Mouse (Mus musculus) T-helper 2 cell (primary cell): ENCODE data around the gene Dst.

ENCODE experiments used
- in situ Hi-C: fragments of 300-600 bp; cut with MboI, MseI; formaldehyde crosslinking; loops from one replicate; pipeline ENCODE4 v1.15.1; 2025; ENCODE audit warnings: high pct_unique_total_duplicates

The Dst gene

GRCm38 (mm10) chr1:34023154-34023553 lies 115.1 kb downstream of the Dst start:
- in situ Hi-C loops, result no loop called here

GRCm38 (mm10) chr1:34025879-34026278 lies 117.9 kb downstream of the Dst start:
- in situ Hi-C loops, result no loop called here

- in situ Hi-C loops, result no loop called here
Observed at GRCm38 (mm10) chr1:34028722-34029121, 120.7 kb downstream of the Dst start.

GRCm38 (mm10) chr1:34030330-34031021 lies 122.5 kb downstream of the Dst start:
- in situ Hi-C loops, result no loop called here

GRCm38 (mm10) chr1:34033052-34033451 lies 125.0 kb downstream of the Dst start:
- in situ Hi-C loops, result no loop called here

GRCm38 (mm10) chr1:34033478-34033877 lies 125.5 kb downstream of the Dst start:
- in situ Hi-C loops, result no loop called here

GRCm38 (mm10) chr1:34033958-34034357 lies 125.9 kb downstream of the Dst start:
- in situ Hi-C loops, result no loop called here

GRCm38 (mm10) chr1:34036111-34036510 lies 128.1 kb downstream of the Dst start:
- in situ Hi-C loops, result no loop called here

GRCm38 (mm10) chr1:34038571-34038970 lies 130.5 kb downstream of the Dst start:
- in situ Hi-C loops, result no loop called here

GRCm38 (mm10) chr1:34040049-34040448 lies 132.0 kb downstream of the Dst start:
- in situ Hi-C loops, result no loop called here

GRCm38 (mm10) chr1:34040901-34041721 lies 133.1 kb downstream of the Dst start:
- in situ Hi-C loops, result no loop called here

- in situ Hi-C loops, result no loop called here
Observed at GRCm38 (mm10) chr1:34042299-34042698, 134.3 kb downstream of the Dst start.

GRCm38 (mm10) chr1:34043327-34043726 lies 135.3 kb downstream of the Dst start:
- in situ Hi-C loops, result no loop called here

- in situ Hi-C loops, result no loop called here
Observed at GRCm38 (mm10) chr1:34043836-34044550, 136.0 kb downstream of the Dst start.

GRCm38 (mm10) chr1:34044675-34045074 lies 136.7 kb downstream of the Dst start:
- in situ Hi-C loops, result no loop called here

GRCm38 (mm10) chr1:34047285-34047684 lies 139.3 kb downstream of the Dst start:
- in situ Hi-C loops, result no loop called here

GRCm38 (mm10) chr1:34051251-34051650 lies 143.2 kb downstream of the Dst start:
- in situ Hi-C loops, result no loop called here

GRCm38 (mm10) chr1:34052422-34052821 lies 144.4 kb downstream of the Dst start:
- in situ Hi-C loops, result no loop called here

- in situ Hi-C loops, result no loop called here
Observed at GRCm38 (mm10) chr1:34054970-34055369, 146.9 kb downstream of the Dst start.

- in situ Hi-C loops, result no loop called here
Observed at GRCm38 (mm10) chr1:34056658-34057057, 148.6 kb downstream of the Dst start.

GRCm38 (mm10) chr1:34059231-34059630 lies 151.2 kb downstream of the Dst start:
- in situ Hi-C loops, result no loop called here

- in situ Hi-C loops, result no loop called here
Observed at GRCm38 (mm10) chr1:34060446-34060845, 152.4 kb downstream of the Dst start.
